Mouse (Mus musculus): ENCODE measurements around the gene Tas2r135. TPM values are rescaled to one million over a fixed set of nuclear protein-coding genes. Genes with fewer than 3 reads are reported as not detected.

The Tas2r135 gene
- total RNA-seq, 2 experiments from 2014 or later = 0.34 TPM; not detected in 1

- DNase-seq (ENCODE audit: low spot score in 2 of 2) = no peak
Measured at GRCm38 (mm10) chr6:42426337-42426736, 21.1 kb downstream of the Tas2r135 start.

DNA sequence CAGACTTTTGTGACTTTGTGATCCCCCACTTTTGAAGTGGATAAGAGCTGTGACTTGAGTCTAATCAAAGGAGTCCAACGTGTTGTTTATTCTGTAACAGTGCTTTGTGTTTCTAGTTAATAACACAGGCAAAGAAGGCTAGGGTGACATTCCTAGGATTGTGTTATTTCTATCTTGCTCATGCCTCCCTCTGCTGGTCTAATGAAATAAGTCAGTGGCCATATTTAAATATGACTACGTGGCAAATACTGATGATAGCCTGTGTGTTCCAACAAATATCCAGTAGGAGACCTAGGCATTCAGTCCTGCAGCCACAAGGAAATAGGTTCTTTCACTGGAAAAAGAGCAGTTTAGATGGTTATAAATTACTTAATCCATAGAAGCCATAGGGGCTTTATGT lies 28.3 kb downstream of the Tas2r135 start:
- DNase-seq (ENCODE audit: low spot score in 2 of 2) = no peak

GRCm38 (mm10) chr6:42434446-42434845 lies 29.2 kb downstream of the Tas2r135 start, which contains the start of gene Tas2r126:
Gene Tas2r126 (plus strand): TSS chr6:42434535.
- DNase-seq (ENCODE audit: low spot score in 2 of 2) = no peak

- no peak for DNase-seq (ENCODE audit: low spot score in 2 of 2)
Measured at GRCm38 (mm10) chr6:42435490-42435889, 30.3 kb downstream of the Tas2r135 start.

DNA sequence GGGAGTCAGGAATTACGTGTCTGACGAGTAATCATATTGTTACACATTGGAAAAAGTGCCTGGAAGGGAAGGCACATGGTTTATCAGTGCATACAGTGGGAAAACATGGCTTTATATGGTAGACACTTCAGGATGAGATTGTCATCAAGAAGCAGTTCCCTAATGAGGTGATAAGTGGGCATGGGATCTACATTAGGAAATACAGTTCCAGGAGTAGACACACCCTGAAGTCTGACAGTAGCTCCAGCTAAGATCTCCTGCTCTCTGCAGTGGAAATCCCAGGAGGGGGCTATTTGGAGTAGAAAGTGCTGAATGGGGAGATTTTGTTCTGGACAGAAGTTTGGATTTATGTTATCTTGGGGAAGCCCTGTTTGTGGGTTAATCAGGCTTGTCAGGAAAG lies 36.2 kb downstream of the Tas2r135 start:
- DNase-seq (ENCODE audit: low spot score in 2 of 2) = no peak

- no peak for DNase-seq (ENCODE audit: low spot score in 2 of 2)
Measured at GRCm38 (mm10) chr6:42444491-42444890, 39.3 kb downstream of the Tas2r135 start.

GRCm38 (mm10) chr6:42447381-42447780 lies 42.1 kb downstream of the Tas2r135 start:
- no peak for DNase-seq (ENCODE audit: low spot score in 2 of 2)

Other genes with a start within 250 kb of the Tas2r135 start
- gene Tas2r144, start 190.1 kb upstream of the Tas2r135 start, total RNA-seq (2021) = not detected
- 1 to 10 TPM; 7.1 to 8.5 TPM for gene Gstk1, start 159.5 kb upstream of the Tas2r135 start, total RNA-seq (2021)
- gene Tmem139, start 143.5 kb upstream of the Tas2r135 start, total RNA-seq (2021) = not detected
- gene Casp2, start 140.4 kb upstream of the Tas2r135 start, total RNA-seq (2021) = 10 to 100 TPM; 28.0 to 32.2 TPM
- gene Clcn1, start 118.7 kb upstream of the Tas2r135 start, total RNA-seq (2021) = 1 to 10 TPM; 2.9 to 4.2 TPM
- gene Fam131b, start 80.8 kb upstream of the Tas2r135 start, total RNA-seq (2021) = 10 to 100 TPM; 75.7 to 81.3 TPM
- 10 to 100 TPM; 54.0 to 56.2 TPM for gene Zyx, start 55.8 kb upstream of the Tas2r135 start, total RNA-seq (2021)
- under 1 TPM in 1 of 2 experiments, not detected in 1; 0.39 TPM for gene Epha1, start 32.2 kb upstream of the Tas2r135 start, total RNA-seq (2021)
- under 1 TPM in 1 of 2 experiments, not detected in 1; 0.43 TPM for gene Tas2r143, start 5.2 kb upstream of the Tas2r135 start, total RNA-seq (2021)
- gene Tas2r126, start 29.1 kb downstream of the Tas2r135 start, total RNA-seq (2021) = not detected
- not detected for gene Olfr458, start 59.8 kb downstream of the Tas2r135 start, total RNA-seq (2021)
- not detected for gene Olfr457, start 70.9 kb downstream of the Tas2r135 start, total RNA-seq (2021)
- not detected for gene Olfr456, start 81.8 kb downstream of the Tas2r135 start, total RNA-seq (2021)
- gene Olfr455, start 142.2 kb downstream of the Tas2r135 start, total RNA-seq (2021) = not detected
- not detected for gene Tcaf3, start 192.3 kb downstream of the Tas2r135 start, total RNA-seq (2021)
- gene Tcaf2, start 239.8 kb downstream of the Tas2r135 start, total RNA-seq (2021) = 1 to 10 TPM; 1.3 to 2.1 TPM

Data from layer of hippocampus, postnatal 10 days (tissue).